Mouse (Mus musculus) neural tube, embryonic 14.5 days (tissue): ENCODE data around the gene Rhobtb3. TPM values are rescaled to one million over a fixed set of nuclear protein-coding genes. Genes with fewer than 3 reads are reported as not detected.

Experiments used
- polyA plus RNA-seq: library from polyadenylated mRNA; unstranded; fragments of >200 nt; fragmentation: Nextera tagmentation; extraction: Ambion mirVana; gene quantifications from 2 replicates; pipeline ENCODE4 v1.2.1, GENCODE M21; 2014

Gene Rhobtb3
- polyA plus RNA-seq, 1 experiment from 2014 or later = 29.3 TPM

Other genes starting within 250 kb of the Rhobtb3 start
- 2.0 and 2.4 TPM in 2 replicates for gene Ell2, start 237.2 kb downstream of the Rhobtb3 start, polyA plus RNA-seq
- gene Glrx, start 104.1 kb downstream of the Rhobtb3 start, polyA plus RNA-seq = 71.9 and 81.8 TPM in 2 replicates
- gene Spata9, start 23.2 kb upstream of the Rhobtb3 start, polyA plus RNA-seq = 2.9 and 3.4 TPM in 2 replicates
- gene Rfesd, start 74.8 kb upstream of the Rhobtb3 start, polyA plus RNA-seq = 18.6 and 23.4 TPM in 2 replicates
- gene Gpr150, start 113.1 kb upstream of the Rhobtb3 start, polyA plus RNA-seq = 2.6 and 3.0 TPM in 2 replicates
- gene Arsk, start 154.7 kb upstream of the Rhobtb3 start, polyA plus RNA-seq = 5.4 and 6.9 TPM in 2 replicates
- 17.2 and 17.9 TPM in 2 replicates for gene Ttc37, start 154.8 kb upstream of the Rhobtb3 start, polyA plus RNA-seq